Mouse (Mus musculus) spleen, adult 2 months (tissue): ENCODE data around the gene Parp16.
A peak's percentile ranks its signal among the peaks of the same experiment; 100 is the strongest.

ENCODE experiments used
- CTCF ChIP-seq: fragments of 200-500 bp; IDR thresholded peaks from 2 replicates; pipeline ENCODE4 v1.5.1; 2011; ENCODE audit warnings: mild to moderate bottlenecking, inconsistent platforms; ENCODE audit not compliant: insufficient read depth, insufficient read length, insufficient replicate concordance; ENCODE audit errors: extremely low read depth
- POLR2A ChIP-seq: fragments of 200-500 bp; IDR thresholded peaks from 2 replicates; pipeline ENCODE4 v1.6.1; 2011; ENCODE audit warnings: low read depth, low read length, inconsistent platforms

GRCm38 (mm10) chr9:65214778-65215493, 19.8 kb downstream of the Parp16 start:
- 0 out of 2 replicates have a peak, but pooled peaks have one; percentile 7 for TF ChIP-seq CTCF
- 0 out of 2 replicates have a peak, but pooled peaks have one; percentile 1 for TF ChIP-seq POLR2A
